26 mouse cellular contexts compared by ENCODE assay signal in genomic region chr16:76497041-76497808, GRCm38 (mm10).
DNase-seq lines count a peak whose midpoint lies in the region; ATAC-seq and TF ChIP-seq lines count a peak whose summit lies in the region.
"Had no signal": no experiment of that assay in that cellular context is flagged by ENCODE, and none has a peak within 500 bp of the region (broad histone marks: within the 10 kb centered on the region; RNA-seq: fewer than 3 reads in every experiment).

No protein-coding gene starts in this region.

- no peak overlapping the region for H3K4me2 ChIP-seq in forebrain, embryonic 13.5 days
- H3K4me2 ChIP-seq in forebrain, postnatal 0 days (ENCODE audit: low read depth): no peak overlapping the region
- no peak overlapping the region for H3K4me2 ChIP-seq in forebrain, embryonic 11.5 days (ENCODE audit: low read depth, low read length, severe bottlenecking)
- H3K4me2 ChIP-seq in limb, embryonic 13.5 days (replicated peaks): no peak overlapping the region
- no peak overlapping the region for H3K4me2 ChIP-seq in limb, embryonic 14.5 days (replicated peaks; ENCODE audit: low read depth, low read length, severe bottlenecking)
- H3K4me2 ChIP-seq: embryonic facial prominence, embryonic 13.5 days; heart, embryonic 11.5 days; hindbrain, embryonic 12.5 days; hindbrain, embryonic 15.5 days had no signal

- H3K4me3 ChIP-seq in forebrain, embryonic 13.5 days: no peak overlapping the region
- no peak overlapping the region for H3K4me3 ChIP-seq in forebrain, embryonic 10.5 days
- H3K4me3 ChIP-seq in forebrain, postnatal 0 days (ENCODE audit: low read depth, low read length): no peak overlapping the region
- no peak overlapping the region for H3K4me3 ChIP-seq in forebrain, embryonic 11.5 days (ENCODE audit: low read depth, low read length)
- H3K4me3 ChIP-seq in limb, embryonic 13.5 days: no peak overlapping the region
- H3K4me3 ChIP-seq in limb, embryonic 10.5 days: no peak overlapping the region
- no peak overlapping the region for H3K4me3 ChIP-seq in limb, embryonic 14.5 days (replicated peaks; ENCODE audit: low read length)
- H3K4me3 ChIP-seq: embryonic facial prominence, embryonic 13.5 days; heart, adult 2 months; hindbrain, embryonic 12.5 days; hindbrain, embryonic 15.5 days had no signal

- ATAC-seq in forebrain, embryonic 13.5 days: peak; percentile 33; the same call in 1 of the 2 replicates
- ATAC-seq in forebrain, postnatal 0 days: peak; percentile 77
- ATAC-seq in forebrain, embryonic 11.5 days (replicated peaks; ENCODE audit: low FRiP score): no peak
- ATAC-seq in limb, embryonic 13.5 days (ENCODE audit: low FRiP score, low read depth): peak; percentile 48; the same call in 1 of the 2 replicates
- ATAC-seq in limb, embryonic 14.5 days (ENCODE audit: low FRiP score, low read depth): peak; percentile 47; the same call in 1 of the 2 replicates
- ATAC-seq: intestine, postnatal 0 days; Patski had no signal

- TF ChIP-seq CTCF in forebrain, postnatal 0 days (IDR thresholded peaks at IDR 0.05; ENCODE audit: low read depth): no peak

- no peaks in the 10 kb centered on the region for H3K36me3 ChIP-seq in forebrain, embryonic 13.5 days (ENCODE audit: poor library complexity, severe bottlenecking)
- H3K36me3 ChIP-seq in forebrain, embryonic 10.5 days (replicated peaks): no peaks in the 10 kb centered on the region
- H3K36me3 ChIP-seq in forebrain, postnatal 0 days (ENCODE audit: insufficient read depth): no peaks in the 10 kb centered on the region
- H3K36me3 ChIP-seq in forebrain, embryonic 11.5 days (ENCODE audit: control insufficient read depth, insufficient read depth, low read length): no peaks in the 10 kb centered on the region
- no peaks in the 10 kb centered on the region for H3K36me3 ChIP-seq in limb, embryonic 13.5 days
- H3K36me3 ChIP-seq in limb, embryonic 10.5 days: no peaks in the 10 kb centered on the region
- no peaks in the 10 kb centered on the region for H3K36me3 ChIP-seq in limb, embryonic 14.5 days (ENCODE audit: control insufficient read depth, insufficient read depth, low read length)
- H3K36me3 ChIP-seq: embryonic facial prominence, embryonic 13.5 days; G1E; hindbrain, embryonic 12.5 days; hindbrain, embryonic 15.5 days had no signal

- H3K4me1 ChIP-seq in forebrain, embryonic 13.5 days: no peaks in the 10 kb centered on the region
- H3K4me1 ChIP-seq in forebrain, embryonic 10.5 days: no peaks in the 10 kb centered on the region
- no peaks in the 10 kb centered on the region for H3K4me1 ChIP-seq in forebrain, postnatal 0 days (ENCODE audit: insufficient read depth)
- no peaks in the 10 kb centered on the region for H3K4me1 ChIP-seq in forebrain, embryonic 11.5 days (replicated peaks; ENCODE audit: control insufficient read depth, insufficient read depth, low read length)
- H3K4me1 ChIP-seq in limb, embryonic 13.5 days: no peaks in the 10 kb centered on the region
- no peaks in the 10 kb centered on the region for H3K4me1 ChIP-seq in limb, embryonic 10.5 days
- H3K4me1 ChIP-seq in limb, embryonic 14.5 days (ENCODE audit: control insufficient read depth, insufficient read depth, low read length): no peaks in the 10 kb centered on the region
- H3K4me1 ChIP-seq: embryonic facial prominence, embryonic 13.5 days; hindbrain, embryonic 12.5 days; hindbrain, embryonic 15.5 days had no signal

- no peak overlapping the region for H3K9ac ChIP-seq in forebrain, embryonic 13.5 days
- H3K9ac ChIP-seq in forebrain, postnatal 0 days: no peak overlapping the region
- H3K9ac ChIP-seq in forebrain, embryonic 11.5 days (ENCODE audit: low read length): no peak overlapping the region
- no peak overlapping the region for H3K9ac ChIP-seq in limb, embryonic 13.5 days
- no peak overlapping the region for H3K9ac ChIP-seq in limb, embryonic 14.5 days (ENCODE audit: low read depth, low read length, severe bottlenecking)
- H3K9ac ChIP-seq: embryonic facial prominence, embryonic 13.5 days; hindbrain, embryonic 12.5 days; hindbrain, embryonic 15.5 days had no signal

- DNase-seq in forebrain, embryonic 10.5 days (ENCODE audit: extremely low spot score, low spot score): no peak
- peak; percentile 18 for DNase-seq in forebrain, postnatal 0 days
- DNase-seq in forebrain, embryonic 11.5 days (ENCODE audit: low spot score): no peak
- DNase-seq in limb, embryonic 10.5 days (ENCODE audit: low spot score): no peak
- DNase-seq in limb, embryonic 14.5 days (ENCODE audit: low spot score): no peak
- DNase-seq in thymus, postnatal 25 days: no peak
- DNase-seq: adrenal gland, postnatal 10 days; adrenal gland, postnatal 36 days; B cell, adult 2 months; cerebellum, adult 11 months; cerebellum, adult 2 months; cerebellum, adult 9-11 months; cerebellum, postnatal 25 days; gastrocnemius, postnatal 14 days; heart, adult 2 months; kidney, adult 2 months had no signal

- no peak overlapping the region for H3K27ac ChIP-seq in forebrain, embryonic 13.5 days
- no peak overlapping the region for H3K27ac ChIP-seq in forebrain, embryonic 10.5 days
- H3K27ac ChIP-seq in forebrain, postnatal 0 days (ENCODE audit: low read depth, low read length): no peak overlapping the region
- H3K27ac ChIP-seq in forebrain, embryonic 11.5 days (ENCODE audit: low read depth, low read length): no peak overlapping the region
- H3K27ac ChIP-seq in limb, embryonic 13.5 days: no peak overlapping the region
- no peak overlapping the region for H3K27ac ChIP-seq in limb, embryonic 10.5 days
- no peak overlapping the region for H3K27ac ChIP-seq in limb, embryonic 14.5 days (replicated peaks; ENCODE audit: low read depth, low read length)
- H3K27ac ChIP-seq: embryonic facial prominence, embryonic 13.5 days; heart, adult 2 months; hindbrain, embryonic 12.5 days; hindbrain, embryonic 15.5 days had no signal

- H3K27me3 ChIP-seq in forebrain, embryonic 13.5 days: no peaks in the 10 kb centered on the region
- no peaks in the 10 kb centered on the region for H3K27me3 ChIP-seq in forebrain, embryonic 10.5 days (ENCODE audit: poor library complexity, severe bottlenecking)
- H3K27me3 ChIP-seq in forebrain, postnatal 0 days (ENCODE audit: insufficient read depth, low read length): no peaks in the 10 kb centered on the region
- H3K27me3 ChIP-seq in forebrain, embryonic 11.5 days (ENCODE audit: control insufficient read depth, insufficient read depth, low read length): no peaks in the 10 kb centered on the region
- H3K27me3 ChIP-seq in limb, embryonic 13.5 days: no peaks in the 10 kb centered on the region
- no peaks in the 10 kb centered on the region for H3K27me3 ChIP-seq in limb, embryonic 10.5 days (ENCODE audit: low read depth, poor library complexity, severe bottlenecking)
- H3K27me3 ChIP-seq in limb, embryonic 14.5 days (ENCODE audit: control insufficient read depth, insufficient read depth, low read length): no peaks in the 10 kb centered on the region
- H3K27me3 ChIP-seq: CH12.LX; embryonic facial prominence, embryonic 13.5 days; hindbrain, embryonic 12.5 days; hindbrain, embryonic 15.5 days; Patski had no signal

- no peaks in the 10 kb centered on the region for H3K9me3 ChIP-seq in forebrain, embryonic 13.5 days (replicated peaks)
- H3K9me3 ChIP-seq in forebrain, embryonic 10.5 days: no peaks in the 10 kb centered on the region
- no peaks in the 10 kb centered on the region for H3K9me3 ChIP-seq in forebrain, postnatal 0 days (ENCODE audit: low read length)
- H3K9me3 ChIP-seq in forebrain, embryonic 11.5 days (ENCODE audit: control insufficient read depth, low read length): no peaks in the 10 kb centered on the region
- H3K9me3 ChIP-seq in limb, embryonic 13.5 days: no peaks in the 10 kb centered on the region
- H3K9me3 ChIP-seq in limb, embryonic 10.5 days (replicated peaks): no peaks in the 10 kb centered on the region
- no peaks in the 10 kb centered on the region for H3K9me3 ChIP-seq in limb, embryonic 14.5 days (ENCODE audit: control insufficient read depth, low read length)
- H3K9me3 ChIP-seq: embryonic facial prominence, embryonic 13.5 days; G1E; hindbrain, embryonic 12.5 days; hindbrain, embryonic 15.5 days had no signal

- TF ChIP-seq POLR2A in limb, embryonic 14.5 days (IDR thresholded peaks at IDR 0.05; ENCODE audit: borderline replicate concordance, extremely low read depth, insufficient read depth, insufficient read length): no peak

- WGBS in forebrain, embryonic 13.5 days: 90% methylated on average over 12 of the region's 12 CpGs
- WGBS in forebrain, embryonic 10.5 days: 89% methylated on average over 12 of the region's 12 CpGs
- WGBS in forebrain, postnatal 0 days: 85% methylated on average over 12 of the region's 12 CpGs
- WGBS in forebrain, embryonic 11.5 days: 89% methylated on average over 12 of the region's 12 CpGs
- 78% methylated on average over 12 of the region's 12 CpGs for WGBS in limb, embryonic 13.5 days
- WGBS in limb, embryonic 10.5 days: 88% methylated on average over 12 of the region's 12 CpGs
- WGBS in limb, embryonic 14.5 days: 78% methylated on average over 12 of the region's 12 CpGs
